Mouse (Mus musculus) midbrain, embryonic 11.5 days (tissue): ENCODE data around the gene Npr3. TPM values are rescaled to one million over a fixed set of nuclear protein-coding genes. Genes with fewer than 3 reads are reported as not detected.
A peak's percentile ranks its signal among the peaks of the same experiment; 100 is the strongest.

Experiments
- ATAC-seq: fragments of 200-750 bp; cut with Nextera tagmentation; 2 replicates; pipeline ENCODE4 v1.8.0; 2017; ENCODE audit warnings: moderate TSS enrichment, moderate library complexity; ENCODE audit not compliant: low FRiP score
- DNase-seq: peaks from one replicate; pipeline ENCODE4 v3.0.0; 2015; ENCODE audit warnings: low spot score; ENCODE audit errors: missing footprints
- H3K27ac ChIP-seq: fragments of 300-500 bp; sonication (generic); 2 replicates; pipeline ENCODE4 v1.5.1; 2014; ENCODE audit warnings: low read depth, low read length
- H3K27me3 ChIP-seq: fragments of 300-500 bp; sonication (generic); 2 replicates; pipeline ENCODE4 v1.6.1; 2014; ENCODE audit warnings: mild to moderate bottlenecking, low read length, moderate library complexity, mixed read lengths; ENCODE audit not compliant: control insufficient read depth, insufficient read depth
- H3K36me3 ChIP-seq: fragments of 300-500 bp; sonication (generic); 2 replicates; pipeline ENCODE4 v1.6.1; 2014; ENCODE audit warnings: mild to moderate bottlenecking, low read length, moderate library complexity, mixed read lengths; ENCODE audit not compliant: control insufficient read depth, insufficient read depth
- H3K4me1 ChIP-seq: fragments of 300-500 bp; sonication (generic); 2 replicates; pipeline ENCODE4 v1.6.1; 2014; ENCODE audit warnings: low read length; ENCODE audit not compliant: control insufficient read depth, insufficient read depth
- H3K4me2 ChIP-seq: fragments of 300-500 bp; sonication (generic); 2 replicates; pipeline ENCODE4 v1.6.1; 2014; ENCODE audit warnings: mild to moderate bottlenecking, moderate library complexity
- H3K4me3 ChIP-seq: fragments of 300-500 bp; sonication (generic); 2 replicates; pipeline ENCODE4 v1.5.1; 2014; ENCODE audit warnings: low read depth, low read length
- H3K9ac ChIP-seq: fragments of 300-500 bp; sonication (generic); 2 replicates; pipeline ENCODE4 v1.6.1; 2014; ENCODE audit warnings: low read length
- H3K9me3 ChIP-seq: fragments of 300-500 bp; sonication (generic); 2 replicates; pipeline ENCODE4 v1.6.1; 2016; ENCODE audit warnings: low read length; ENCODE audit not compliant: control insufficient read depth
- WGBS: fragments of 180-500 bp; shearing (Covaris S2); extraction: QIAGEN DNeasy Blood & Tissue Kit; methylation state at CpG from one replicate; pipeline ENCODE4 v1.1.7; 2014; 5-methylcytosine and 5-hydroxymethylcytosine counted together
- polyA plus RNA-seq: library from polyadenylated mRNA; unstranded; fragments of >200 nt; fragmentation: Nextera tagmentation; extraction: Ambion mirVana; gene quantifications from 2 replicates; pipeline ENCODE4 v1.2.1, GENCODE M21; 2014

Gene Npr3
- polyA plus RNA-seq, result 2.9 and 3.6 TPM in 2 replicates

DNA sequence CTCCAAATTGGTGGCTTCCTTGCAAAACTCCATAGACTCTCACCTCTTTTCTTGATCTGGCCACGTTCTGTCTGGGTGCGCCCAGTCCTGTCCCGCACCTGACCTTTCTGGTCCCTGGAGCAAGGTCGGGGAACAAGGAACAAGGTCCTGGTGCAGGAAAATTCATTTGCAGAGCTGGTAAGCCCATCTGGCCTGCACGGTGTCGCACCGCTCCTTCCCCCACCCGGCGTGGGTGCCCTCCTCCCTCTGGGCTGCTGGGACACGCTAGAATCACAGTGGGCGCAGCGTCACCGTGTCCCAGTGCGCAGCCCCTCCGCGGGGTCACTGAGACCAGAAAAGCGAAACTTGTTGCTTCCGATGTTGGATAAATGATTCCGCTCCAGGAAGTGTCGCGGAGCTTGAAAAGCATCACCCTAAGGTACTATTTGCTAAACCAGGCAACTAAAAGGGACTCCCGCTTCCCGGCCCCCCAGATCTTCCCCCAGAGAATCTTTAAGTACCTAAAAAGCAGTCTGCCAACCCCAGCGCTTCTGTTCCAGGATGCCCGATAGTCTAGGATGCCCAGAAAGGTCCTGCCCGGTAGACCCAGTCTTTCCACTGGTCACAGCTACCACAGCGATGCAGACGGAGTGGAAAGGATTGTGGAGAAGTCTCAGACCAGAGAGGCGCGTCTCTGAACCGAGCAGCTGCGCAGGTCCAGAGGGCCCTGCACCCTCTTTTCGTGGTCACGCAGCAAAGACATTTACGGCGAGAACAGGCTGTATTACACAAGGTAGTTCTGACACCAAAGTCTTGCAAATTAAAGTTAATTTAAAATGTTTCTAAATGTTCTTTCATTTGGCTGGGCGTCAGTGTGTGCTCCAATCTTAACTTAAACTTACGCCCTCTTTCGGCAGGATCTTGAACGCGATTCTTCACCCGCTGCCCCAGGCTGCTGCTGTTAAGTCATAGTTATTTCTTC, at the start of gene Npr3:
TSS of gene Npr3 (minus strand) at position 717 of the 961 bp plus-strand sequence.
- peak within 1 kb of the TSS; percentile 72 for H3K4me2 ChIP-seq
- peak; percentile 97 for DNase-seq
- peak within 1 kb of the TSS; percentile 48; the same call in 1 of the 2 replicates for H3K9ac ChIP-seq
- H3K4me3 ChIP-seq, result peak within 1 kb of the TSS; percentile 44
- H3K36me3 ChIP-seq, result no peaks in the 10 kb centered on the region
- ATAC-seq, result peak; percentile 22
- H3K27ac ChIP-seq, result no peak within 1 kb of the TSS
- no peaks in the 10 kb centered on the region for H3K9me3 ChIP-seq
- 0% methylated on average over 42 of the region's 42 CpGs for WGBS
- peaks cover 48% of the 10 kb centered on the region for H3K27me3 ChIP-seq
- H3K4me1 ChIP-seq, result peaks cover 26% of the 10 kb centered on the region

DNA sequence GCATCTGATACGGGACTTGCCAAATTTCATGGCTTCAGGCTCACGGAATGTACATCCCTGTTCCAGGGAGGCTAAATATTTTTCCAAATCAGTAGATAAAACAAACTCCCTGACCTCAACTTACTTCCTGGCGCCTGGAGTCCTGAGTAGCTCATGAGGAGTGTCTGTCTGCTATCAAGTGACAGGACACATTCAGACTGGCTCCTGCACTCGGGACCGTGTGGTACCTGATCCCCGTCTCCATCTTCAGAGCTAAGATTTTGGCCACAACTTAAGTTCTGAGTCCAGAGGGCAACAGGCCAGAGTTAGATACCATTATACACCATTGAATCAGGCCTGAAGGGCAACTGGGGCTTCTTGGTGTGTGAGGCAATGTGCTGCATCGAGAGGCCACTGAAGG, 49.0 kb upstream of the Npr3 start:
- H3K4me2 ChIP-seq, result no peak overlapping the region
- H3K9ac ChIP-seq, result no peak overlapping the region
- WGBS, result 85% methylated on average over 7 of the region's 7 CpGs
- no peak overlapping the region for H3K27ac ChIP-seq
- H3K9me3 ChIP-seq, result no peaks in the 10 kb centered on the region
- H3K36me3 ChIP-seq, result no peaks in the 10 kb centered on the region
- DNase-seq (no peak), ATAC-seq (no peak)
- no peak overlapping the region for H3K4me3 ChIP-seq
- H3K4me1 ChIP-seq, result no peaks in the 10 kb centered on the region
- H3K27me3 ChIP-seq, result no peaks in the 10 kb centered on the region

DNA sequence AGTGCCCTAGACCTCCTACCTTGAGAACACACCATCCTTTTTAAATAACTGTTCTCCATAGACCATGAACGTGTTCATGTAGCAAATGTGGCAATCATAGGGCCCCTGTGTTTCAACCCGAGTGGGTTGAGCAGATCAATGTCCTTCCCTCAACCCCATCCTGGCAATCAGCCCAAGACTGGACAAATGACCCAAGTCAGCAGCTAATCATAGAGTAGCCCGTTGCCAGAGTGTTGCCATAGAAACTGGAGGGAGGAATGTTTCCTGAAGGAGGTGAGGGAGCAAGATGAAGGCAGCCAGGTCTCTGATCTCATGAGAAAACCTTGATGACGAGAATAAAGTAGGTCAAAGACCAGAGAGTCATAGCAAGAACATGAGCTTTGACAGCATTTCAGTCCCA, 47.1 kb upstream of the Npr3 start:
- Histone ChIP-seq H3K9ac (no peak overlapping the region), H3K4me2 (no peak overlapping the region), H3K27ac (no peak overlapping the region), H3K9me3 (no peaks in the 10 kb centered on the region), H3K4me1 (no peaks in the 10 kb centered on the region), H3K4me3 (no peak overlapping the region), H3K36me3 (no peaks in the 10 kb centered on the region), H3K27me3 (no peaks in the 10 kb centered on the region)
- 69% methylated on average over 4 of the region's 4 CpGs for WGBS
- ATAC-seq, result no peak
- DNase-seq, result no peak

DNA sequence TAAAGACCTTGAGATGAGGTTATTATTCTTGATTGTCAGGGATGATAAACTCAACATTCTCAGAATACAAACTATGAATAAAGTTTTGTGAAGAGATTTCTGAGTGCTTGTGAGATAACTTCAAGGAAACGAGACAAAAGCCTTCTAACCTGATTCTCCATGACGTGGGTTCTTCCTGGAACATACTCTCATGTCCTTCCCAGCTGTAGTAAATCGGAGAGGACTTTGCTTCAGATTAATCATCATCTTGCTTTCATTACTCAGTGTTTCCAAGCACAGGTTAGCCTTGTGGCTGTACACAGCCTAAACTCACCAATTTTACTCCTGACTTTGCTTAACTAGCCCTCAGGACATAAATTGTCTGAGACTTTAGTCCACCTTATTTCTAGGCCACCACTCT, 45.1 kb upstream of the Npr3 start:
- 90% methylated on average over 3 of the region's 3 CpGs for WGBS

DNA sequence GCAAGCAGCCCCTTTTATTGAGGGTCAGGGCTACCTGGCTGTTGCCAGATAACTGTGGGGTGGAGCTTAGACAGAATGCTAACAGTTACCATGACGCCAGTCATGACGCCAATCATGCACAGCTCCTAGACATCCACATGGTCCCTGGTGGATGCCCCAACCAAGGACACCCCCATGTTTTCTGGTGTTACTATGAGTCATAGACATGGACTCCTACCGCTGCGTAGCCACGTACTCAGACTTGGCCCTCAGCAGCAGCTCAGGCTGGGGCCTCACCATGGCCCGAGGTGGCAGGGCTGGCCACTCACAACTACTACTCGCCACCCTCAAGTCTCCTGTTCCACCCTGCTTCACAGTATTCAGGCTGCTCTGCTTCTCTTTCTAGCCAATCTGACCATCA, 44.1 kb upstream of the Npr3 start:
- H3K9me3 ChIP-seq, result no peaks in the 10 kb centered on the region
- no peak overlapping the region for H3K27ac ChIP-seq
- no peaks in the 10 kb centered on the region for H3K27me3 ChIP-seq
- 92% methylated on average over 7 of the region's 7 CpGs for WGBS
- no peaks in the 10 kb centered on the region for H3K4me1 ChIP-seq
- DNase-seq (no peak), ATAC-seq (no peak)
- H3K4me3 ChIP-seq, result no peak overlapping the region
- H3K36me3 ChIP-seq, result no peaks in the 10 kb centered on the region
- no peak overlapping the region for H3K4me2 ChIP-seq
- no peak overlapping the region for H3K9ac ChIP-seq

More for the DNA sequence above, 45.1 kb upstream of the Npr3 start:
- Histone ChIP-seq H3K4me1 (no peaks in the 10 kb centered on the region), H3K9ac (no peak overlapping the region), H3K4me2 (no peak overlapping the region), H3K27me3 (no peaks in the 10 kb centered on the region), H3K36me3 (no peaks in the 10 kb centered on the region), H3K27ac (no peak overlapping the region), H3K9me3 (no peaks in the 10 kb centered on the region), H3K4me3 (no peak overlapping the region)
- ATAC-seq (no peak), DNase-seq (no peak)

DNA sequence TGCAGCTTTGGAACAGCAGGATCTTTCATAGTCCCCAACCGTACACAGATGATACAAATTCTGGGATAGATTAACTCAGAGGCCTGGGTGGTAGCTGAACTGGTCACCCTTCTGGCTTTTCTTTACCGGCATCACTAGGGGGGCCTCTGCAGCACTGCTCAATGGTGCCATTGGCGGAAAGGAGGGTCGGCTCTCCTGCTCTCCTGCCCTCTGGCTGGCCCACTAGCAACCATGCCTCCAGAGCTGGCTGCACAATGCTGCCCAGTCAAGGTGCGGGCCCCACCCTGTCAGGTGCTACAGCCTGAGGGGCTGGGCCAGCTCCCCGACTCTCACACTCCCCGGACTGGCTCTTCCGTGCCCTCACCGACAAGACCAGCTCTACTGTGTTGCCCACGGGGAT, 43.1 kb upstream of the Npr3 start:
- no peaks in the 10 kb centered on the region for H3K9me3 ChIP-seq
- 88% methylated on average over 10 of the region's 10 CpGs for WGBS
- H3K9ac ChIP-seq, result no peak overlapping the region
- H3K27me3 ChIP-seq, result no peaks in the 10 kb centered on the region
- no peak overlapping the region for H3K4me3 ChIP-seq
- H3K36me3 ChIP-seq, result no peaks in the 10 kb centered on the region
- DNase-seq (no peak), ATAC-seq (no peak)
- H3K4me2 ChIP-seq, result no peak overlapping the region
- H3K4me1 ChIP-seq, result no peaks in the 10 kb centered on the region
- no peak overlapping the region for H3K27ac ChIP-seq

DNA sequence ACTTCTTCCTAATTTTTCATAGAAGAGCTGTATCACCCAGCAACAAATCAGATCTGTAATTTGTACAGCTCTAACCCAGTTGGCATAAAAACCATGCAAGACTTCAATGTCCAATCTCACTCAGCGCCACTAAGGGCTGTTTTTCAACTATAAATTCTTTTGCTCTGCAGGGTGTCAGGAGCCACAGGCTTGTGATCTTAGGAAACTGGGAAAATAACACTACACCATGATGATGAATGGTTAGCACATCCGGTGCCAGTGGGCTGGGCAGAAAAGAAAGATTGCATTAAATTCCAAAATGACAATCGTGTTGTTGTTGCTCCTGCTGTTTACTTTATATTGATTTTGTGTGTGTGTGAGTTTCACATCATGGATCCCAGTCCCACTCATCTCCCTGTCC, 42.4 kb upstream of the Npr3 start:
- whole genome bisulfite sequencing, result 92% methylated on average over 3 of the region's 3 CpGs
- Histone ChIP-seq H3K4me2 (no peak overlapping the region), H3K27me3 (no peaks in the 10 kb centered on the region), H3K27ac (no peak overlapping the region), H3K4me1 (no peaks in the 10 kb centered on the region), H3K9me3 (no peaks in the 10 kb centered on the region), H3K36me3 (no peaks in the 10 kb centered on the region), H3K4me3 (no peak overlapping the region), H3K9ac (no peak overlapping the region)
- ATAC-seq (no peak), DNase-seq (no peak)

DNA sequence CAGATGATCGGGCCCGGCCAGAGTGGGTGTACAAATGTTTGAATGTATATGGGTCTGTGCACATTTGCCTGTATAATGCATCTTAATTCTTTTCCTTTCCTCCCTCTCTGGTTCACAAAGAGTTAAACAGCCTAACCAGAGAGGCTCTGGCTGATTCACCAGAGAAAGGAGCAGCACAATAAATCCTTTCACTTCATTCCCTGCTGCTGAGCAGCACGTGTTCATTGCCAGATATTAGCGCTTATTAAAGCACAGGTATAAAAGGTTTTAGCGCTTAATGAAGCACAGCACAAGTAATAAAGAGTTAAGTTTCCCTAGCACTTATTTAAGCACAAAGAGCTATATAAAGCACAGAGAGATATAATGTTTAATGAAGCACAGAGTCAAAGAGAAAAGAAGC, 33.8 kb upstream of the Npr3 start:
- no peaks in the 10 kb centered on the region for H3K4me1 ChIP-seq
- ATAC-seq (no peak), DNase-seq (no peak)
- no peaks in the 10 kb centered on the region for H3K36me3 ChIP-seq
- no peaks in the 10 kb centered on the region for H3K27me3 ChIP-seq
- H3K27ac ChIP-seq, result no peak overlapping the region
- no peak overlapping the region for H3K4me3 ChIP-seq
- H3K9me3 ChIP-seq, result no peaks in the 10 kb centered on the region
- WGBS, result 48% methylated on average over 5 of the region's 5 CpGs
- H3K9ac ChIP-seq, result no peak overlapping the region
- no peak overlapping the region for H3K4me2 ChIP-seq

DNA sequence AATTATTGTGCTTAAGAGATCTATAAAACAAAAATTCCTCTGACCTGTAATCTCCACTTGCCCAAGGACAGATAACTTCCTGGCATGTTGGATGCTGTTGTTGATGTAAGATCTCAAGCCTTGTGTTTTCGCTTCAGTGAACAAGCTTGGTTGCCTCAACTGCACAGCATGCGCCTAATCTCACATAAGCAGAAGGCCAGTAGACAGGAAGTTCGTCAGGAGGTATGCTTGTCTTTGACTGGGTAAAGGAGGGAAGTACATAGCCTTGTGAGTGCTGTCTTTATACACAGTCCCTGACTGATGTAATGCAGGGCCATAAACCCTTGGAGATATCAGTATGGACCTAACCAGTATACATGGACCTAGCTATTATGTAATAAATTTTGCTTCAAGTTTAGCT, 20.7 kb upstream of the Npr3 start:
- Histone ChIP-seq H3K4me2 (no peak overlapping the region), H3K4me3 (no peak overlapping the region), H3K9ac (no peak overlapping the region), H3K36me3 (no peaks in the 10 kb centered on the region), H3K27me3 (no peaks in the 10 kb centered on the region), H3K4me1 (no peaks in the 10 kb centered on the region), H3K27ac (no peak overlapping the region), H3K9me3 (no peaks in the 10 kb centered on the region)
- ATAC-seq, result no peak
- DNase-seq, result no peak
- WGBS, result 88% methylated on average over 3 of the region's 3 CpGs
